Comparison of ENCODE assay signal across 22 mouse cellular contexts in the genomic region with DNA sequence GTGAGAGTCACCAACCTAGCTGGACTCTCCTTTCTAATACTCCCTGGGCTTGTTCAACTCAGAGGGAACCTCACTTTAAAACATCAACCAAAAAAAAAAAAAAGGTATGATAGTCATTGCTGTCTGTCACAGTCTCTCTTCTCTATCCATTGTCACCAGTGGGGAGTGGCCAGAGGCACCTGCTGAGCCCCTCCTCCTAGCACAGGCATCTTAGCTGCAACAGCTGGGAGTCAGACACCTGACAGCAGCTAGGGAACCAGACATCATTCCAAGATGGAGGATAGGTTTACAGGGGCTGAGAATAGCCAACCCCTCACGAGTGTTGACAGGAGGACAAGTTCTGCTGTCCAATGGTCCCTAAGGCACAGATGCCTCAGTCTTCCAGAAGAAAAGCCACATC. TPM values are rescaled to one million over a fixed set of nuclear protein-coding genes. Genes with fewer than 3 reads are reported as not detected.
DNase-seq lines count a peak whose midpoint lies in the region; TF ChIP-seq lines count a peak whose summit lies in the region.
"Had no signal": no experiment of that assay in that cellular context is flagged by ENCODE, and none has a peak within 500 bp of the region (broad histone marks: within the 10 kb centered on the region; RNA-seq: fewer than 3 reads in every experiment).

No protein-coding gene starts in this region.

- TF ChIP-seq CTCF in left cerebral cortex, adult 2 months (IDR thresholded peaks at IDR 0.05): no peak

- no peak overlapping the region for H3K4me3 ChIP-seq in left cerebral cortex, adult 2 months
- H3K4me3 ChIP-seq: embryonic facial prominence, embryonic 10.5 days; embryonic facial prominence, embryonic 13.5 days; erythroblast, embryonic 14.5 days; forebrain, embryonic 12.5 days; forebrain, embryonic 15.5 days; hindbrain, embryonic 12.5 days; hindbrain, embryonic 15.5 days had no signal

- H3K27ac ChIP-seq in left cerebral cortex, adult 2 months: peak overlapping the region; percentile 82
- H3K27ac ChIP-seq: embryonic facial prominence, embryonic 10.5 days; embryonic facial prominence, embryonic 13.5 days; forebrain, embryonic 12.5 days; forebrain, embryonic 15.5 days; hindbrain, embryonic 12.5 days; hindbrain, embryonic 15.5 days had no signal

- DNase-seq in left cerebral cortex, adult 2 months (ENCODE audit: extremely low spot score in 1 of 2, low spot score in 2 of 2): no peak
- DNase-seq in left cerebral cortex, adult 9 months (ENCODE audit: low spot score in 2 of 2): no peak
- DNase-seq in thymus, postnatal 0 days (ENCODE audit: low spot score): peak; percentile 43
- no peak for DNase-seq in thymus, postnatal 10 days (ENCODE audit: low spot score in 2 of 2)
- peak; percentile 44 for DNase-seq in thymus, postnatal 25 days
- no peak for DNase-seq in cerebellum, adult 18-20 months
- DNase-seq: adrenal gland, postnatal 10 days; adrenal gland, postnatal 36 days; cerebellum, adult 2 months; cerebellum, adult 9-11 months; cerebellum, postnatal 25 days; embryo, embryonic 11 days; gastrocnemius, postnatal 10 days had no signal

- intact Hi-C loops in left cerebral cortex, adult 2 months (cut with DNase I): no loop called here

RNA-seq across cellular contexts. Expression of a gene that starts 6.9 kb away (rescaled TPM):
- 10 to 100 TPM; 82.6 to 91.1 TPM for total RNA-seq in left cerebral cortex, adult 2 months (2021)
- 45.3 and 50.3 TPM in 2 replicates for polyA plus RNA-seq in thymus, postnatal 0 days (2015; fragmentation: Nextera tagmentation; extraction: Ambion mirVana)

RNA-seq across cellular contexts. Expression of a gene that starts 25.1 kb away (rescaled TPM):
- total RNA-seq in left cerebral cortex, adult 2 months (2021): 1 to 10 TPM; 7.7 to 8.5 TPM
- 67.1 and 68.3 TPM in 2 replicates for polyA plus RNA-seq in thymus, postnatal 0 days (2015; fragmentation: Nextera tagmentation; extraction: Ambion mirVana)

RNA-seq across cellular contexts. Expression of a gene that starts 25.2 kb away (rescaled TPM):
- total RNA-seq in left cerebral cortex, adult 2 months (2021): 1 to 10 TPM; 2.1 to 2.3 TPM
- polyA plus RNA-seq in thymus, postnatal 0 days (2015; fragmentation: Nextera tagmentation; extraction: Ambion mirVana): 0.58 and 0.96 TPM in 2 replicates
- total RNA-seq: hematopoietic stem cell, adult 5-6 weeks had no signal
- polyA plus RNA-seq: erythroblast, embryonic 14.5 days; G1E had no signal

Comparison
In these comparisons a context has a peak if more than half of its experiments do, and no peak if none do; other contexts are left out.
1. DNase-seq: peak in thymus, postnatal 0 days (single experiment) and thymus, postnatal 25 days (single experiment); none in left cerebral cortex, adult 2 months (0 of 2), left cerebral cortex, adult 9 months (0 of 2), thymus, postnatal 10 days (0 of 2) and cerebellum, adult 18-20 months (0 of 2).